Comparison of ENCODE assay signal across 10 mouse cellular contexts in genomic region chr5:134341321-134341720, GRCm38 (mm10). TPM values are rescaled to one million over a fixed set of nuclear protein-coding genes. Genes with fewer than 3 reads are reported as not detected.
DNase-seq lines count a peak whose midpoint lies in the region; ATAC-seq and TF ChIP-seq lines count a peak whose summit lies in the region.
"Had no signal": no experiment of that assay in that cellular context is flagged by ENCODE, and none has a peak within 500 bp of the region (broad histone marks: within the 10 kb centered on the region; RNA-seq: fewer than 3 reads in every experiment).

No protein-coding gene starts in this region.

- 56% methylated on average over 10 of the region's 10 CpGs for WGBS in kidney, postnatal 0 days
- 69% methylated on average over 10 of the region's 10 CpGs for WGBS in forebrain, embryonic 15.5 days

- H3K9me3 ChIP-seq in kidney, postnatal 0 days (replicated peaks; ENCODE audit: low read length): no peaks in the 10 kb centered on the region
- H3K9me3 ChIP-seq in forebrain, embryonic 15.5 days: no peaks in the 10 kb centered on the region
- H3K9me3 ChIP-seq: limb, embryonic 12.5 days had no signal

- H3K9ac ChIP-seq in kidney, postnatal 0 days (ENCODE audit: low read depth, low read length): no peak overlapping the region
- no peak overlapping the region for H3K9ac ChIP-seq in forebrain, embryonic 15.5 days (replicated peaks)
- H3K9ac ChIP-seq: limb, embryonic 12.5 days had no signal

- no peak overlapping the region for H3K4me2 ChIP-seq in kidney, postnatal 0 days (ENCODE audit: low read length)
- H3K4me2 ChIP-seq in forebrain, embryonic 15.5 days (replicated peaks): no peak overlapping the region
- H3K4me2 ChIP-seq: limb, embryonic 12.5 days had no signal

- DNase-seq in kidney, postnatal 0 days (ENCODE audit: low spot score): peak; percentile 90
- no peak for DNase-seq in kidney, adult 18-20 months
- peak; percentile 67 for DNase-seq in CD4-positive helper T cell, adult 2 months (ENCODE audit: low read depth, low spot score)
- DNase-seq in ES-CJ7 (ENCODE audit: low read depth, low spot score): peak; percentile 71
- DNase-seq in kidney, postnatal 36 days: peak; percentile 22 to 56
- no peak for DNase-seq in right cerebral cortex, postnatal 25 days
- DNase-seq in right cerebral cortex, postnatal 4 days: no peak

- H3K27ac ChIP-seq in kidney, postnatal 0 days: no peak overlapping the region
- no peak overlapping the region for H3K27ac ChIP-seq in forebrain, embryonic 15.5 days (replicated peaks)
- H3K27ac ChIP-seq: limb, embryonic 12.5 days had no signal

- ATAC-seq in kidney, postnatal 0 days (replicated peaks; ENCODE audit: low FRiP score, low read depth): no peak
- no peak for ATAC-seq in forebrain, embryonic 15.5 days (replicated peaks)

- TF ChIP-seq CTCF in kidney, postnatal 0 days (IDR thresholded peaks at IDR 0.05; ENCODE audit: low read depth): peak; percentile 76

- no peak overlapping the region for H3K4me3 ChIP-seq in kidney, postnatal 0 days (replicated peaks; ENCODE audit: low read depth, low read length)
- H3K4me3 ChIP-seq in forebrain, embryonic 15.5 days: no peak overlapping the region
- H3K4me3 ChIP-seq: erythroblast, embryonic 14.5 days; limb, embryonic 12.5 days had no signal

- no peaks in the 10 kb centered on the region for H3K36me3 ChIP-seq in kidney, postnatal 0 days (ENCODE audit: insufficient read depth, low read length)
- H3K36me3 ChIP-seq in forebrain, embryonic 15.5 days: no peaks in the 10 kb centered on the region
- H3K36me3 ChIP-seq: limb, embryonic 12.5 days had no signal

- no peaks in the 10 kb centered on the region for H3K27me3 ChIP-seq in kidney, postnatal 0 days (ENCODE audit: insufficient read depth, low read length)
- H3K27me3 ChIP-seq in forebrain, embryonic 15.5 days: no peaks in the 10 kb centered on the region
- H3K27me3 ChIP-seq: limb, embryonic 12.5 days had no signal

- H3K4me1 ChIP-seq in kidney, postnatal 0 days (replicated peaks; ENCODE audit: insufficient read depth, low read length): no peaks in the 10 kb centered on the region
- H3K4me1 ChIP-seq in forebrain, embryonic 15.5 days: no peaks in the 10 kb centered on the region
- H3K4me1 ChIP-seq: limb, embryonic 12.5 days had no signal

RNA-seq across cellular contexts. Expression of gene Gtf2i, which starts 26.8 kb away (rescaled TPM):
- 145 and 157 TPM in 2 replicates for polyA plus RNA-seq in kidney, postnatal 0 days (2015; fragmentation: Nextera tagmentation; extraction: Ambion mirVana)
- polyA plus RNA-seq in forebrain, embryonic 15.5 days (2015; fragmentation: Nextera tagmentation; extraction: Ambion mirVana): 179 and 182 TPM in 2 replicates

Comparison
In these comparisons a context has a peak if more than half of its experiments do, and no peak if none do; other contexts are left out.
1. DNase-seq: peak in kidney, postnatal 0 days (single experiment), CD4-positive helper T cell, adult 2 months (single experiment), ES-CJ7 (single experiment) and kidney, postnatal 36 days (2 of 2); none in kidney, adult 18-20 months (single experiment), right cerebral cortex, postnatal 25 days (single experiment) and right cerebral cortex, postnatal 4 days (single experiment).